Mouse (Mus musculus): ENCODE measurements around the gene Lztr1. TPM values are rescaled to one million over a fixed set of nuclear protein-coding genes. Genes with fewer than 3 reads are reported as not detected.
"Not testable (repeated sequence)": the region's sequence is repeated elsewhere in the genome, so short reads cannot be mapped to it uniquely, and the experiment has no call there.

Lztr1 gene
- polyA plus RNA-seq, 1 experiment: 291 TPM

GRCm38 (mm10) chr16:17502681-17503080 lies 5.8 kb upstream of the Lztr1 start:
- DNase-seq (ENCODE audit: extremely low spot score in 1 of 2, low spot score in 1 of 2): no peak

GRCm38 (mm10) chr16:17507018-17507552 lies 1.4 kb upstream of the Lztr1 start:
- DNase-seq (ENCODE audit: extremely low spot score in 1 of 2, low spot score in 1 of 2): no peak

- DNase-seq (ENCODE audit: extremely low spot score in 1 of 2, low spot score in 1 of 2): not testable (repeated sequence)
Measured at GRCm38 (mm10) chr16:17508031-17508430, 457 bp upstream of the Lztr1 start.

GRCm38 (mm10) chr16:17509240-17509597 lies 731 bp downstream of the Lztr1 start:
- no peak for DNase-seq (ENCODE audit: extremely low spot score in 1 of 2, low spot score in 1 of 2)

- no peak for DNase-seq (ENCODE audit: extremely low spot score in 1 of 2, low spot score in 1 of 2)
Measured at GRCm38 (mm10) chr16:17510143-17510542, 1.7 kb downstream of the Lztr1 start.

- DNase-seq (ENCODE audit: extremely low spot score in 1 of 2, low spot score in 1 of 2): no peak
Measured at GRCm38 (mm10) chr16:17510686-17511085, 2.2 kb downstream of the Lztr1 start.

- no peak for DNase-seq (ENCODE audit: extremely low spot score in 1 of 2, low spot score in 1 of 2)
Measured at GRCm38 (mm10) chr16:17511431-17511830, 2.9 kb downstream of the Lztr1 start.

- no peak for DNase-seq (ENCODE audit: extremely low spot score in 1 of 2, low spot score in 1 of 2)
Measured at GRCm38 (mm10) chr16:17518910-17519309, 10.4 kb downstream of the Lztr1 start.

- DNase-seq (ENCODE audit: extremely low spot score in 1 of 2, low spot score in 1 of 2): no peak
Measured at GRCm38 (mm10) chr16:17524156-17524555, 15.7 kb downstream of the Lztr1 start.

- no peak for DNase-seq (ENCODE audit: extremely low spot score in 1 of 2, low spot score in 1 of 2)
Measured at GRCm38 (mm10) chr16:17525524-17525923, 17.0 kb downstream of the Lztr1 start.

- DNase-seq (ENCODE audit: extremely low spot score in 1 of 2, low spot score in 1 of 2): no peak
Measured at GRCm38 (mm10) chr16:17526223-17526622, 17.7 kb downstream of the Lztr1 start.

- DNase-seq (ENCODE audit: extremely low spot score in 1 of 2, low spot score in 1 of 2): no peak
Measured at GRCm38 (mm10) chr16:17527606-17528005, 19.1 kb downstream of the Lztr1 start.

GRCm38 (mm10) chr16:17528276-17528675 lies 19.8 kb downstream of the Lztr1 start:
- no peak for DNase-seq (ENCODE audit: extremely low spot score in 1 of 2, low spot score in 1 of 2)

GRCm38 (mm10) chr16:17529981-17530586 lies 21.6 kb downstream of the Lztr1 start:
- no peak for DNase-seq (ENCODE audit: extremely low spot score in 1 of 2, low spot score in 1 of 2)

GRCm38 (mm10) chr16:17530640-17531288 lies 22.3 kb downstream of the Lztr1 start, which contains the start of gene Thap7:
Gene Thap7 (minus strand): TSS chr16:17531136.
- peak; percentile 92 to 96 for DNase-seq (ENCODE audit: extremely low spot score in 1 of 2, low spot score in 1 of 2)

- no peak for DNase-seq (ENCODE audit: extremely low spot score in 1 of 2, low spot score in 1 of 2)
Measured at GRCm38 (mm10) chr16:17532271-17532670, 23.8 kb downstream of the Lztr1 start.

GRCm38 (mm10) chr16:17532676-17533329 lies 24.3 kb downstream of the Lztr1 start:
- DNase-seq (ENCODE audit: extremely low spot score in 1 of 2, low spot score in 1 of 2): no peak

GRCm38 (mm10) chr16:17536584-17536983 lies 28.1 kb downstream of the Lztr1 start:
- DNase-seq (ENCODE audit: extremely low spot score in 1 of 2, low spot score in 1 of 2): no peak

GRCm38 (mm10) chr16:17542632-17543031 lies 34.1 kb downstream of the Lztr1 start:
- no peak for DNase-seq (ENCODE audit: extremely low spot score in 1 of 2, low spot score in 1 of 2)

- no peak for DNase-seq (ENCODE audit: extremely low spot score in 1 of 2, low spot score in 1 of 2)
Measured at GRCm38 (mm10) chr16:17552837-17553236, 44.3 kb downstream of the Lztr1 start.

GRCm38 (mm10) chr16:17553910-17554685 lies 45.6 kb downstream of the Lztr1 start:
- peak in 1 of 2 experiments; percentile 50 for DNase-seq (ENCODE audit: extremely low spot score in 1 of 2, low spot score in 1 of 2)
